Mouse (Mus musculus) CH12.LX (cell line): ENCODE results near the gene Hamp.

ENCODE experiments used
- CTCF ChIP-seq, 2 experiments: IDR thresholded peaks in 1 of 2; conservative IDR thresholded peaks in 1 of 2; 2 replicates each; pipeline ENCODE4 v1.5.1; 2011 to 2012; ENCODE audit warnings: low read depth in 2 of 2, low read length in 2 of 2, improper control_type of control experiment in 1 of 2, inconsistent platforms in 1 of 2, mild to moderate bottlenecking in 1 of 2, moderate library complexity in 1 of 2
- EP300 ChIP-seq: IDR thresholded peaks from 2 replicates; pipeline ENCODE4 v1.6.1; 2011; ENCODE audit warnings: low read length, improper control_type of control experiment
- ETS1 ChIP-seq: conservative IDR thresholded peaks from 2 replicates; pipeline ENCODE4 v1.6.1; 2012; ENCODE audit warnings: low read depth, mild to moderate bottlenecking, inconsistent platforms, low read length, improper control_type of control experiment, moderate library complexity
- MAX ChIP-seq: IDR thresholded peaks from 2 replicates; pipeline ENCODE4 v1.6.1; 2011; ENCODE audit warnings: low read length, improper control_type of control experiment
- MXI1 ChIP-seq: IDR thresholded peaks from 2 replicates; pipeline ENCODE4 v1.6.1; 2011; ENCODE audit warnings: mild to moderate bottlenecking, low read depth, low read length, improper control_type of control experiment
- MYC ChIP-seq: IDR thresholded peaks from 2 replicates; pipeline ENCODE4 v1.6.1; 2011; ENCODE audit warnings: low read depth, mild to moderate bottlenecking, improper control_type of control experiment, low read length
- POLR2A ChIP-seq: IDR thresholded peaks from 2 replicates; pipeline ENCODE4 v1.6.1; 2011; ENCODE audit warnings: low read depth, mild to moderate bottlenecking, improper control_type of control experiment, low read length
- POLR2AphosphoS2 ChIP-seq: IDR thresholded peaks from 2 replicates; pipeline ENCODE4 v1.6.1; 2011; ENCODE audit warnings: low read depth, low read length, improper control_type of control experiment
- RAD21 ChIP-seq: IDR thresholded peaks from 2 replicates; pipeline ENCODE4 v1.6.1; 2011; ENCODE audit warnings: low read depth, mild to moderate bottlenecking, low read length, improper control_type of control experiment, moderate library complexity
- SMC3 ChIP-seq: IDR thresholded peaks from 2 replicates; pipeline ENCODE4 v1.6.1; 2011; ENCODE audit warnings: low read depth, low read length, improper control_type of control experiment
- USF1 ChIP-seq: IDR thresholded peaks from 2 replicates; pipeline ENCODE4 v1.6.1; 2014; ENCODE audit warnings: low read depth, mild to moderate bottlenecking, inconsistent platforms, low read length, improper control_type of control experiment
- ZC3H11A ChIP-seq: IDR thresholded peaks from 2 replicates; pipeline ENCODE4 v1.6.1; 2012; ENCODE audit warnings: low read depth, mild to moderate bottlenecking, inconsistent platforms, low read length, improper control_type of control experiment

DNA sequence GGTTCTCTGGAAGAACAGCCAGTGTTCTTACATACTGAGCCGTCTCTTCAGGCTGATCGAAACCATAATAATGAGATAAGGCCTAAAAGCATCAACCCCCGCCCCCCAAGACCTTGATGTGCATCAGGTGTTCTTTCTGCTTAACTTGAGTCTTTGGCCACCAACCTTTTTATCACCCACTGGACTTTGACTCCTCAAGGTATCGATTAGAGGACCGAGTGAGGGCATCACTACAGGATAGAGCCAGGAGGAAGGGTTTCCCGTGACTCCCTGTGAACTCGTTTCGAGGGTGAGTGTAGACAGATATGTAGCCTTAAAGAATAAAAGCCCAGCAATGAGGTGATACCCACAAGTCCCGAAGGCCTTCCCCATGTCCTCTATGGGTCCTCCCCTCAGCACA, 41.5 kb upstream of the Hamp start:
- no peak for TF ChIP-seq CTCF (conservative IDR thresholded peaks at IDR 0.05 in 1 of 2, IDR thresholded peaks at IDR 0.05 in 1 of 2; ENCODE audit: low read depth in 2 of 2, low read length in 2 of 2)
- TF ChIP-seq EP300: no peak
- TF ChIP-seq USF1: no peak
- TF ChIP-seq ZC3H11A: no peak
- no peak for TF ChIP-seq POLR2A
- no peak for TF ChIP-seq MYC
- TF ChIP-seq POLR2AphosphoS2: no peak
- no peak for TF ChIP-seq MXI1
- TF ChIP-seq MAX: no peak
- TF ChIP-seq RAD21: no peak
- no peak for TF ChIP-seq SMC3
- TF ChIP-seq ETS1: no peak
